Mouse (Mus musculus): ENCODE measurements around the gene Maob.

Maob gene

DNA sequence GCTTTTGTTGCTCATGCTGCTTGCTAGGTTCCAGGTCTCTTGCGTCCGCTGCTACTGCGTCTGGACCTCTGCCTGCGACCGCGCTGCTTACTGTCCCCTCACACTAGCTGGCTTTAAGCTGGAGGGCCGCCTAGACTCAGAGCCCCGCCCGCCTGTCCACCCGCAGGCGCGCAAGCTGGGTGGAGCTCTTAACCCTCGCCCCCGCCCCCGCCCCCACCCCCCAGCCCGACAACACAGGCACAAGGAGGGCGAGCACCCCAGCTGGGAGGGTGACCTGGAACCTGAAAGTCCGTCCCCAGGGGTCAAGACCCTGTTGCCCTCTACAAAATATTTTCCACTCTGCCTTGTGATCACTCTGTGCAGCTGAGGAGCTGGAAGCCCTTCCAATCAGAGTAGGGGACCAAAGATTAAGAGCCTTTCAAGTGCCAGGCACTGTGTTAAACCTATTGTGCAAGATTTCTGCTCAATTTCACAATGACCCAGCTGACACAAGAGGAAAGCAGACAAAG lies at the start of gene Maob:
Gene Maob (minus strand): TSS at position 106 of the 509 bp plus-strand sequence.
- Histone ChIP-seq H3K36me3 (ENCODE audit: control insufficient read depth, insufficient read depth, low read length, poor library complexity, severe bottlenecking) (no peaks in the 10 kb centered on the region), H3K27me3 (ENCODE audit: control insufficient read depth, insufficient read depth, low read length, poor library complexity, severe bottlenecking) (no peaks in the 10 kb centered on the region)
- DNase-seq (ENCODE audit: low read depth, low spot score): no peak

GRCm38 (mm10) chrX:16860244-16860643 lies 43.1 kb upstream of the Maob start:
- H3K36me3 ChIP-seq (ENCODE audit: control insufficient read depth, insufficient read depth, low read length, poor library complexity, severe bottlenecking): no peaks in the 10 kb centered on the region
- no peak for DNase-seq (ENCODE audit: low read depth, low spot score)
- H3K27me3 ChIP-seq (ENCODE audit: control insufficient read depth, insufficient read depth, low read length, poor library complexity, severe bottlenecking): no peaks in the 10 kb centered on the region

- Histone ChIP-seq H3K36me3 (ENCODE audit: control insufficient read depth, insufficient read depth, low read length, poor library complexity, severe bottlenecking) (no peaks in the 10 kb centered on the region), H3K27me3 (ENCODE audit: control insufficient read depth, insufficient read depth, low read length, poor library complexity, severe bottlenecking) (no peaks in the 10 kb centered on the region)
- DNase-seq (ENCODE audit: low read depth, low spot score): no peak
Measured at GRCm38 (mm10) chrX:16846034-16846433, 28.9 kb upstream of the Maob start.

GRCm38 (mm10) chrX:16841443-16841842 lies 24.3 kb upstream of the Maob start:
- DNase-seq (ENCODE audit: low read depth, low spot score): no peak
- Histone ChIP-seq H3K36me3 (ENCODE audit: control insufficient read depth, insufficient read depth, low read length, poor library complexity, severe bottlenecking) (no peaks in the 10 kb centered on the region), H3K27me3 (ENCODE audit: control insufficient read depth, insufficient read depth, low read length, poor library complexity, severe bottlenecking) (no peaks in the 10 kb centered on the region)

DNA sequence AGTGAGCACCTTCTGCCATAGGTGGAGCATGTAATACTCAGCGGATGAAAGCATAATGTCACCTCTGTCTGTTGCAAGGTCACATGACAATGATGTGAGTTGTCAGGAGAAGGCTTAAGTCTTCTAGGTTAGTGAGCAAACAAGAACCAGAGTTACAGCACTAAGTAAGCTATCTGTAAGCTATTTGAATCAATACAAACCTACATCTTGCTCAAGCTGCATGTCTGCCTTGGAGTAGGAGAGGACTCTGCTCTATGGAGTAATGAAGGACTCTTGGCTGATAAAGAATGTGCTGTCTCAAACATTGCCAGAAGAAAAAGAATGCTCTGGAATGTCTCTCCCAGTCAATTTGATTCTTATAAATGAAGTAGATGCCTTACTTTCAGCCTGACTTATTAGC lies 20.1 kb upstream of the Maob start:
- DNase-seq (ENCODE audit: low read depth, low spot score): no peak
- Histone ChIP-seq H3K36me3 (ENCODE audit: control insufficient read depth, insufficient read depth, low read length, poor library complexity, severe bottlenecking) (no peaks in the 10 kb centered on the region), H3K27me3 (ENCODE audit: control insufficient read depth, insufficient read depth, low read length, poor library complexity, severe bottlenecking) (no peaks in the 10 kb centered on the region)

- DNase-seq (ENCODE audit: low read depth, low spot score): no peak
- no peaks in the 10 kb centered on the region for H3K27me3 ChIP-seq (ENCODE audit: control insufficient read depth, insufficient read depth, low read length, poor library complexity, severe bottlenecking)
- H3K36me3 ChIP-seq (ENCODE audit: control insufficient read depth, insufficient read depth, low read length, poor library complexity, severe bottlenecking): no peaks in the 10 kb centered on the region
Measured at GRCm38 (mm10) chrX:16836488-16837082, 19.4 kb upstream of the Maob start.

DNA sequence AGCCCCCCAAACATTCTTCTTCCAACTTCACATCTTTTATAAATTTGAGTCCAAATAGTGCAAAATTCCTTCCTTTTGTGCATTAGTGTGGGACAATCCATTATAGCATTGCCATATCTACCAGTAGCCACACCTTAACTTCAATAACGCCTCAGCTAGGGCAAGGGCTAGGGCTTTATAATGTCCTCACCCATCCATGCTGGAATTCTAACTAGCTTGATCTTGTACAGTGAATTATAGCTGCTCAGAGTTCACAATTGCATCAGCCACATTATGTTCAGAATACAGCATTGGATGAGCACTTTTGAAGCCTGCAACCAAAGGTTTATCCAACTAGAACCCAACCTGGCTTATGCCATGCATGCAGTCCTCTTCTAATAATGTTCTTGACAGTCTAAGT lies 8.9 kb upstream of the Maob start:
- Histone ChIP-seq H3K36me3 (ENCODE audit: control insufficient read depth, insufficient read depth, low read length, poor library complexity, severe bottlenecking) (no peaks in the 10 kb centered on the region), H3K27me3 (ENCODE audit: control insufficient read depth, insufficient read depth, low read length, poor library complexity, severe bottlenecking) (no peaks in the 10 kb centered on the region)

GRCm38 (mm10) chrX:16815965-16816364 lies 1.2 kb downstream of the Maob start:
- no peaks in the 10 kb centered on the region for H3K36me3 ChIP-seq (ENCODE audit: control insufficient read depth, insufficient read depth, low read length, poor library complexity, severe bottlenecking)
- no peaks in the 10 kb centered on the region for H3K27me3 ChIP-seq (ENCODE audit: control insufficient read depth, insufficient read depth, low read length, poor library complexity, severe bottlenecking)
- no peak for DNase-seq (ENCODE audit: low read depth, low spot score)

More for the DNA sequence above, 8.9 kb upstream of the Maob start:
- no peak for DNase-seq (ENCODE audit: low read depth, low spot score)

DNA sequence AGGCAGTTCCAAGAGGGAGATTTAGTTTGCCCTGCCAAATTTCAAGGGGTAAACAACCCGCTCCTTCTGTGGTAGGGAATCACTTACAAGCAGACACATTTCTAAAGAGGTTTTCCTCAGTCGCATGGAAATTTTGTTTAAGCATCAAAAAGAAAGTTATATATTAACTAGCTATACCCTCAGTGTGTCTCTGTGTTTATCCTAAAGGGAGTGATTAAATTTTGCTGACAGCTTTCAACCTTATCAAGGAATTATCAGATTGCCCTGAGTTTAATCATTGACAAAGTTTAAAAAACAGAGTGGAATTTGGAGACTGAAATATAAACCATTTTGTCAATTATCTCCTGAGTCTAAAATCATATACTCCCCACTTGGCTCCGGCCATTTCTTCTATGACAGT lies 5.1 kb downstream of the Maob start:
- no peaks in the 10 kb centered on the region for H3K36me3 ChIP-seq (ENCODE audit: control insufficient read depth, insufficient read depth, low read length, poor library complexity, severe bottlenecking)
- no peaks in the 10 kb centered on the region for H3K27me3 ChIP-seq (ENCODE audit: control insufficient read depth, insufficient read depth, low read length, poor library complexity, severe bottlenecking)
- no peak for DNase-seq (ENCODE audit: low read depth, low spot score)

DNA sequence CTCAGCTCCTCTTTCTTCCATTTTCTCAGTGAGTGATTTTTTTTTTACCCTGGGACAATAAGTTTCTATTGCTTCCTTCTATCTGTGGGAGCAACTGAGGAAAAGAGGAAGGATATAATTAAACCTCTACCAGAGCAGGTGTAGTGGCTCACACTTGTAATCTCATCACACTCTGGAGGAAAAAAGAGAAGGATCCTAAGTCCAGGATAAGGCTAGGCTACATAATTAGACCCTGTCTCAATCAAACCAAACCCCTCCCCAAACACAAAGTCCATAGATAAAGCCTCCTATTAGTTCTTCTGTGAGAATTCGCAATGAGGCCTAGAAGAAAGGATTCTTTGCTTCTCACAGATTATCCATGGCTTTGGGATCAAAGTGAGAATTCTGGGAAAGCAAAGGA lies 49.7 kb downstream of the Maob start:
- DNase-seq (ENCODE audit: low read depth, low spot score): no peak
- Histone ChIP-seq H3K36me3 (ENCODE audit: control insufficient read depth, insufficient read depth, low read length, poor library complexity, severe bottlenecking) (no peaks in the 10 kb centered on the region), H3K27me3 (ENCODE audit: control insufficient read depth, insufficient read depth, low read length, poor library complexity, severe bottlenecking) (no peaks in the 10 kb centered on the region)

DNA sequence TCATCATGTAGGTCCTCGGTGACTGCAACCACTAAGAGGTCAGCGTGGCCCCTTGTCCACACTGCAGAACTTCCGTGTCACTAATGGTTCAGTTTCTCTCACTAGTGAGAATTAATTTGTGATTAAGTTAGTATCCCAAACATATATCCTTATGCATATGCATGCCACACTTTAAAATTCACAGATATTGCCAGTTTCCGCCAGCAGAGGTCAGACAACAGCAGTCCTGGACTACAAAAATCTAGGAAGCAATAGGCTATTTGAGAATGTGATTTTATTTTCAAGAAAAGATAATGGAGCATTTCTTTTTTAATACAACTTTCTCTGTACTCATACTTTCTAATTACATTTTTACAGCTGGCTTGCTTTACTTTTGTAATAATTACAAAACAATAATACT lies 51.0 kb downstream of the Maob start:
- Histone ChIP-seq H3K36me3 (ENCODE audit: control insufficient read depth, insufficient read depth, low read length, poor library complexity, severe bottlenecking) (no peaks in the 10 kb centered on the region), H3K27me3 (ENCODE audit: control insufficient read depth, insufficient read depth, low read length, poor library complexity, severe bottlenecking) (no peaks in the 10 kb centered on the region)
- no peak for DNase-seq (ENCODE audit: low read depth, low spot score)

GRCm38 (mm10) chrX:16761430-16761829 lies 55.7 kb downstream of the Maob start:
- DNase-seq (ENCODE audit: low read depth, low spot score): no peak
- Histone ChIP-seq H3K27me3 (ENCODE audit: control insufficient read depth, insufficient read depth, low read length, poor library complexity, severe bottlenecking) (no peaks in the 10 kb centered on the region), H3K36me3 (ENCODE audit: control insufficient read depth, insufficient read depth, low read length, poor library complexity, severe bottlenecking) (no peaks in the 10 kb centered on the region)

- DNase-seq (ENCODE audit: low read depth, low spot score): no peak
- no peaks in the 10 kb centered on the region for H3K27me3 ChIP-seq (ENCODE audit: control insufficient read depth, insufficient read depth, low read length, poor library complexity, severe bottlenecking)
Measured at GRCm38 (mm10) chrX:16754761-16755160, 62.4 kb downstream of the Maob start.

DNA sequence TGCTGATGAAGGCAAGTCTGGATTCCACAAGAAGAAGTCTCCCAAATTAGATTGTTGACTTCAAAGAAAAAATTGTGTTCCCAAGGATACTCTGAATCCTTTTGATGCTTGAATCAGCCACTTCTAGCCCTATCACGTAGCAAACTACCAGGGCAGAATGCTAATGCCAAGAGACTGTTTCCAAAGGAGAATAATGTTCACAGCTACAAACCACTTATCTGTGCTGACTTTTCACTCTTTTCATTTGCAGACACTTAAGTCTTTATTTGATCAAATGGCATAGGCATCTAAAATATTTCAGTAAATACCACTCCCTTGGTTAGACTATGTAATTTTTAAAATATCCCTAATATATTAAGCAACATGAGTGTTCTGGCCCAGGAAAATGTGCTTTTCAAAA lies 68.2 kb downstream of the Maob start:
- H3K27me3 ChIP-seq (ENCODE audit: control insufficient read depth, insufficient read depth, low read length, poor library complexity, severe bottlenecking): no peaks in the 10 kb centered on the region
- DNase-seq (ENCODE audit: low read depth, low spot score): no peak
- no peaks in the 10 kb centered on the region for H3K36me3 ChIP-seq (ENCODE audit: control insufficient read depth, insufficient read depth, low read length, poor library complexity, severe bottlenecking)

More at GRCm38 (mm10) chrX:16754761-16755160, 62.4 kb downstream of the Maob start:
- H3K36me3 ChIP-seq (ENCODE audit: control insufficient read depth, insufficient read depth, low read length, poor library complexity, severe bottlenecking): no peaks in the 10 kb centered on the region

GRCm38 (mm10) chrX:16714033-16714432 lies 103.1 kb downstream of the Maob start:
- no peak for DNase-seq (ENCODE audit: low read depth, low spot score)
- H3K36me3 ChIP-seq (ENCODE audit: control insufficient read depth, insufficient read depth, low read length, poor library complexity, severe bottlenecking): no peaks in the 10 kb centered on the region
- no peaks in the 10 kb centered on the region for H3K27me3 ChIP-seq (ENCODE audit: control insufficient read depth, insufficient read depth, low read length, poor library complexity, severe bottlenecking)

- H3K27me3 ChIP-seq (ENCODE audit: control insufficient read depth, insufficient read depth, low read length, poor library complexity, severe bottlenecking): no peaks in the 10 kb centered on the region
- no peaks in the 10 kb centered on the region for H3K36me3 ChIP-seq (ENCODE audit: control insufficient read depth, insufficient read depth, low read length, poor library complexity, severe bottlenecking)
- DNase-seq (ENCODE audit: low read depth, low spot score): no peak
Measured at GRCm38 (mm10) chrX:16706094-16706493, 111.1 kb downstream of the Maob start.
